ENCODE assay signal across 10 mouse cellular contexts in the genomic region with DNA sequence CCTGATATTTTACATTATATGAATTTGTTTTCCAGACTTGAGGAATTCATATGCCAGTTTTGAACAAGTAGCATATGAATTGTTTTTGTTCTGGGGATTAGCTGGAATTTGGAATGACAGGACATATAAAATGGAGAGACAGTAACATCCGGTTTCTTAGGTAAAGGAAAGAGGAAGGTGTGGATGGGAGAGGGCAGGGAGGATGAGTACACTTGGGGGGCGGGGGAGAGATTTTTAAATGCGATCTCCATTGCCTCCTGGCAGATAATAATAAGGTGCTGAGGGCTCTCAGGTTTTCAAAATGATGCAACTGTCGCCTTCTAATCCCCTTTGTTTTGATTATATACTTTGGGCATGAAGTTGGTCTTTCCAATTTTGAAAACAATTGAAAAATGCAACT. TPM values are rescaled to one million over a fixed set of nuclear protein-coding genes. Genes with fewer than 3 reads are reported as not detected.
DNase-seq lines count a peak whose midpoint lies in the region; ATAC-seq and TF ChIP-seq lines count a peak whose summit lies in the region.
"Had no signal": no experiment of that assay in that cellular context is flagged by ENCODE, and none has a peak within 500 bp of the region (broad histone marks: within the 10 kb centered on the region; RNA-seq: fewer than 3 reads in every experiment).

No protein-coding gene starts in this region.

- H3K9me3 ChIP-seq in lung, embryonic 16.5 days (ENCODE audit: control insufficient read depth, low read length): no peaks in the 10 kb centered on the region
- no peaks in the 10 kb centered on the region for H3K9me3 ChIP-seq in forebrain, embryonic 12.5 days
- no peaks in the 10 kb centered on the region for H3K9me3 ChIP-seq in limb, embryonic 13.5 days
- no peaks in the 10 kb centered on the region for H3K9me3 ChIP-seq in stomach, embryonic 14.5 days (ENCODE audit: control insufficient read depth, low read depth, low read length)

- no peak for TF ChIP-seq CTCF in lung, adult 2 months (IDR thresholded peaks at IDR 0.05; ENCODE audit: insufficient read depth, low read length)

- no peak for ATAC-seq in lung, embryonic 16.5 days (ENCODE audit: low read depth)
- no peak for ATAC-seq in forebrain, embryonic 12.5 days (ENCODE audit: low FRiP score)
- no peak for ATAC-seq in limb, embryonic 13.5 days (ENCODE audit: low FRiP score, low read depth)
- no peak for ATAC-seq in stomach, embryonic 14.5 days (ENCODE audit: insufficient number of reproducible peaks, insufficient read depth, low FRiP score, low read depth)

- H3K27me3 ChIP-seq in lung, embryonic 16.5 days (ENCODE audit: control insufficient read depth, insufficient read depth, low read depth, low read length): no peaks in the 10 kb centered on the region
- no peaks in the 10 kb centered on the region for H3K27me3 ChIP-seq in forebrain, embryonic 12.5 days
- no peaks in the 10 kb centered on the region for H3K27me3 ChIP-seq in limb, embryonic 13.5 days
- H3K27me3 ChIP-seq in stomach, embryonic 14.5 days (ENCODE audit: control insufficient read depth, insufficient read depth, low read length): no peaks in the 10 kb centered on the region

- DNase-seq in lung, adult 2 months: no peak
- DNase-seq in layer of hippocampus, postnatal 10 days (ENCODE audit: low spot score in 2 of 2): no peak
- DNase-seq in cerebellum, adult 18-20 months: no peak
- DNase-seq in layer of hippocampus, adult 18-20 months (ENCODE audit: low spot score in 2 of 2): no peak
- DNase-seq: spleen, adult 18-20 months had no signal

- peak overlapping the region; percentile 62 for H3K9ac ChIP-seq in lung, embryonic 16.5 days (ENCODE audit: low read length)
- H3K9ac ChIP-seq in forebrain, embryonic 12.5 days: no peak overlapping the region
- peak overlapping the region; percentile 61 for H3K9ac ChIP-seq in limb, embryonic 13.5 days
- no peak overlapping the region for H3K9ac ChIP-seq in stomach, embryonic 14.5 days (replicated peaks; ENCODE audit: low read depth, low read length)

- 22% methylated on average over 4 of the region's 4 CpGs for WGBS in lung, embryonic 16.5 days
- 50% methylated on average over 4 of the region's 4 CpGs for WGBS in lung, adult 2 months
- 17% methylated on average over 4 of the region's 4 CpGs for WGBS in forebrain, embryonic 12.5 days
- WGBS in limb, embryonic 13.5 days: 28% methylated on average over 4 of the region's 4 CpGs
- WGBS in stomach, embryonic 14.5 days: 17% methylated on average over 4 of the region's 4 CpGs

- H3K4me3 ChIP-seq in lung, embryonic 16.5 days (ENCODE audit: low read length): peak overlapping the region; percentile 53
- H3K4me3 ChIP-seq in lung, adult 2 months (replicated peaks; ENCODE audit: extremely low read depth, low read depth, low read length): no peak overlapping the region
- H3K4me3 ChIP-seq in forebrain, embryonic 12.5 days (replicated peaks): peak overlapping the region; percentile 40
- H3K4me3 ChIP-seq in limb, embryonic 13.5 days: peak overlapping the region; percentile 49
- peak overlapping the region; percentile 27 for H3K4me3 ChIP-seq in stomach, embryonic 14.5 days (ENCODE audit: low read depth, low read length)

- H3K4me1 ChIP-seq in lung, embryonic 16.5 days (replicated peaks; ENCODE audit: control insufficient read depth, insufficient read depth, low read length): peaks cover 5% of the 10 kb centered on the region; the same call in 1 of the 2 replicates
- 0 out of 2 replicates have a peak, but pooled peaks cover 2% of the 10 kb centered on the region for H3K4me1 ChIP-seq in lung, adult 2 months (ENCODE audit: control insufficient read depth, insufficient read depth, low read length)
- H3K4me1 ChIP-seq in forebrain, embryonic 12.5 days: peaks cover 18% of the 10 kb centered on the region
- peaks cover 13% of the 10 kb centered on the region; the same call in 1 of the 2 replicates for H3K4me1 ChIP-seq in limb, embryonic 13.5 days
- H3K4me1 ChIP-seq in stomach, embryonic 14.5 days (ENCODE audit: control insufficient read depth, insufficient read depth, low read length): no peaks in the 10 kb centered on the region

- H3K4me2 ChIP-seq in lung, embryonic 16.5 days (ENCODE audit: low read depth, low read length): peak overlapping the region; percentile 72
- peak overlapping the region; percentile 65 for H3K4me2 ChIP-seq in forebrain, embryonic 12.5 days
- peak overlapping the region; percentile 71 for H3K4me2 ChIP-seq in limb, embryonic 13.5 days (replicated peaks)
- peak overlapping the region; percentile 44 for H3K4me2 ChIP-seq in stomach, embryonic 14.5 days (replicated peaks; ENCODE audit: low read depth, low read length)

- TF ChIP-seq POLR2A in lung, adult 2 months (IDR thresholded peaks at IDR 0.05; ENCODE audit: borderline replicate concordance, extremely low read depth, low read depth, low read length): no peak

- H3K36me3 ChIP-seq in lung, embryonic 16.5 days (ENCODE audit: control insufficient read depth, insufficient read depth, low read length): no peaks in the 10 kb centered on the region
- H3K36me3 ChIP-seq in forebrain, embryonic 12.5 days (replicated peaks): no peaks in the 10 kb centered on the region
- H3K36me3 ChIP-seq in limb, embryonic 13.5 days: no peaks in the 10 kb centered on the region
- H3K36me3 ChIP-seq in stomach, embryonic 14.5 days (ENCODE audit: control insufficient read depth, insufficient read depth, low read length): no peaks in the 10 kb centered on the region

- no peak overlapping the region for H3K27ac ChIP-seq in lung, embryonic 16.5 days (ENCODE audit: low read length)
- H3K27ac ChIP-seq in forebrain, embryonic 12.5 days: no peak overlapping the region
- no peak overlapping the region for H3K27ac ChIP-seq in limb, embryonic 13.5 days
- no peak overlapping the region for H3K27ac ChIP-seq in stomach, embryonic 14.5 days (ENCODE audit: low read length)

RNA-seq across cellular contexts. Expression of gene Abt1, which starts 11.6 kb away (rescaled TPM):
- polyA plus RNA-seq in lung, embryonic 16.5 days (2015; fragmentation: Nextera tagmentation; extraction: Ambion mirVana): 11.8 and 12.3 TPM in 2 replicates
- polyA plus RNA-seq in lung, adult 2 months (2012; rRNA removed): 2.7 and 3.3 TPM in 2 replicates
- polyA plus RNA-seq in forebrain, embryonic 12.5 days (2016; fragmentation: Nextera tagmentation; extraction: Ambion mirVana): 13.0 and 13.2 TPM in 2 replicates
- polyA plus RNA-seq in limb, embryonic 13.5 days (2015; fragmentation: Nextera tagmentation; extraction: Ambion mirVana): 13.4 and 14.8 TPM in 2 replicates
- 12.0 and 12.4 TPM in 2 replicates for polyA plus RNA-seq in stomach, embryonic 14.5 days (2014; fragmentation: Nextera tagmentation; extraction: Ambion mirVana)
- 1 to 10 TPM; 7.0 to 7.5 TPM for total RNA-seq in layer of hippocampus, postnatal 10 days (2021)
- 1 to 10 TPM; 8.8 to 9.5 TPM for total RNA-seq in layer of hippocampus, adult 18-20 months (2021)

RNA-seq across cellular contexts. Expression of gene Btn1a1, which starts 30.5 kb away (rescaled TPM):
- 0.06 and 0.10 TPM in 2 replicates for polyA plus RNA-seq in lung, embryonic 16.5 days (2015; fragmentation: Nextera tagmentation; extraction: Ambion mirVana)
- polyA plus RNA-seq in lung, adult 2 months (2012; rRNA removed): not detected in 2 replicates
- 0.18 and 0.36 TPM in 2 replicates for polyA plus RNA-seq in forebrain, embryonic 12.5 days (2016; fragmentation: Nextera tagmentation; extraction: Ambion mirVana)
- polyA plus RNA-seq in limb, embryonic 13.5 days (2015; fragmentation: Nextera tagmentation; extraction: Ambion mirVana): 0.19 and 0.45 TPM in 2 replicates
- 0.17 TPM in 1 of 2 replicates, not detected in the other for polyA plus RNA-seq in stomach, embryonic 14.5 days (2014; fragmentation: Nextera tagmentation; extraction: Ambion mirVana)
- total RNA-seq in layer of hippocampus, postnatal 10 days (2021): not detected
- not detected for total RNA-seq in layer of hippocampus, adult 18-20 months (2021)
- total RNA-seq: liver, adult 2 months had no signal
- polyA plus RNA-seq: liver, adult 2 months had no signal

RNA-seq across cellular contexts. Expression of gene Btn2a2, which starts 53.4 kb away (rescaled TPM):
- 0.20 and 0.28 TPM in 2 replicates for polyA plus RNA-seq in lung, embryonic 16.5 days (2015; fragmentation: Nextera tagmentation; extraction: Ambion mirVana)
- not detected in 2 replicates for polyA plus RNA-seq in lung, adult 2 months (2012; rRNA removed)
- polyA plus RNA-seq in forebrain, embryonic 12.5 days (2016; fragmentation: Nextera tagmentation; extraction: Ambion mirVana): 0.23 and 0.36 TPM in 2 replicates
- polyA plus RNA-seq in limb, embryonic 13.5 days (2015; fragmentation: Nextera tagmentation; extraction: Ambion mirVana): 1.4 and 1.5 TPM in 2 replicates
- 0.22 and 0.30 TPM in 2 replicates for polyA plus RNA-seq in stomach, embryonic 14.5 days (2014; fragmentation: Nextera tagmentation; extraction: Ambion mirVana)
- under 1 TPM; 0.53 to 0.58 TPM for total RNA-seq in layer of hippocampus, postnatal 10 days (2021)
- 1 to 10 TPM in 1 of 2 experiments, under 1 TPM in 1; 0.91 to 1.4 TPM for total RNA-seq in layer of hippocampus, adult 18-20 months (2021)
- total RNA-seq: liver, adult 2 months had no signal
- polyA plus RNA-seq: liver, adult 2 months had no signal

Comparison
In these comparisons a context has a peak if more than half of its experiments do, and no peak if none do; other contexts are left out.
1. H3K9ac ChIP-seq: peak in lung, embryonic 16.5 days (single experiment) and limb, embryonic 13.5 days (single experiment); none in forebrain, embryonic 12.5 days (single experiment) and stomach, embryonic 14.5 days (single experiment).
2. Peak in every context shown above with its lines, with median percentiles within 50 percentile points of each other: H3K4me2 ChIP-seq.